In genomic region chr4:130680676-130681075, GRCm38 (mm10) we compare ENCODE assay signal across 30 mouse cellular contexts.
"Had no signal": no experiment of that assay in that cellular context is flagged by ENCODE, and none has a peak within 500 bp of the region (broad histone marks: within the 10 kb centered on the region; RNA-seq: fewer than 3 reads in every experiment).

No protein-coding gene starts in this region.

- H3K4me3 ChIP-seq: gastrocnemius, adult 2 months; heart, adult 2 months; heart, embryonic 13.5 days; heart, embryonic 15.5 days; hindbrain, embryonic 10.5 days; hindbrain, embryonic 12.5 days; intestine, embryonic 15.5 days; kidney, embryonic 15.5 days; limb, embryonic 10.5 days; limb, embryonic 12.5 days; liver, embryonic 13.5 days; liver, embryonic 15.5 days had no signal

- H3K27ac ChIP-seq: gastrocnemius, adult 2 months; heart, adult 2 months; heart, embryonic 13.5 days; heart, embryonic 15.5 days; hindbrain, embryonic 10.5 days; hindbrain, embryonic 12.5 days; hindbrain, embryonic 14.5 days; intestine, embryonic 15.5 days; kidney, embryonic 15.5 days; kidney, postnatal 0 days; limb, embryonic 10.5 days; limb, embryonic 12.5 days; liver, embryonic 13.5 days; liver, embryonic 15.5 days had no signal

- ATAC-seq: hindbrain, embryonic 16.5 days; inflammation-experienced regulatory T-cells, adult 6 months; intestine, embryonic 15.5 days; intestine, postnatal 0 days had no signal

- H3K9ac ChIP-seq: heart, embryonic 13.5 days; heart, embryonic 15.5 days; hindbrain, embryonic 12.5 days; hindbrain, embryonic 14.5 days; intestine, embryonic 15.5 days; kidney, embryonic 15.5 days; limb, embryonic 12.5 days; liver, embryonic 13.5 days; liver, embryonic 15.5 days had no signal

- DNase-seq: gastrocnemius, adult 2 months; gastrocnemius, postnatal 10 days; gastrocnemius, postnatal 25 days; heart, adult 2 months; heart, postnatal 14 days; heart, postnatal 4 days; kidney, adult 18-20 months; kidney, adult 9 months; kidney, postnatal 14 days; kidney, postnatal 36 days; layer of hippocampus, adult 9-11 months; layer of hippocampus, postnatal 36 days; liver; liver, embryonic 13.5 days had no signal

- H3K9me3 ChIP-seq: heart, embryonic 13.5 days; heart, embryonic 15.5 days; hindbrain, embryonic 10.5 days; intestine, embryonic 15.5 days; kidney, embryonic 15.5 days; limb, embryonic 10.5 days; limb, embryonic 12.5 days; liver, embryonic 13.5 days; liver, embryonic 15.5 days had no signal

- H3K4me2 ChIP-seq: heart, embryonic 11.5 days; heart, embryonic 13.5 days; heart, embryonic 15.5 days; hindbrain, embryonic 12.5 days; hindbrain, embryonic 14.5 days; intestine, embryonic 15.5 days; kidney, embryonic 15.5 days; limb, embryonic 12.5 days; liver, embryonic 11.5 days; liver, embryonic 13.5 days; liver, embryonic 15.5 days had no signal

- H3K27me3 ChIP-seq: heart, embryonic 13.5 days; heart, embryonic 15.5 days; hindbrain, embryonic 12.5 days; intestine, embryonic 15.5 days; kidney, embryonic 15.5 days; limb, embryonic 12.5 days; liver, embryonic 13.5 days; liver, embryonic 15.5 days had no signal

- H3K4me1 ChIP-seq: heart, embryonic 15.5 days; hindbrain, embryonic 10.5 days; hindbrain, embryonic 12.5 days; intestine, embryonic 15.5 days; kidney, embryonic 15.5 days; limb, embryonic 10.5 days; limb, embryonic 12.5 days had no signal
